Mouse (Mus musculus) CD4-positive naive resting alpha-beta T cell, adult 57 days (primary cell): Measurements from ENCODE around the gene Lao1. TPM values are rescaled to one million over a fixed set of nuclear protein-coding genes. Genes with fewer than 3 reads are reported as not detected.

Experiments used
- total RNA-seq: library from RNA; stranded (reverse); gene quantifications from one replicate; pipeline ENCODE4 v1.2.4, GENCODE M21; 2023

Lao1 gene
- total RNA-seq, result not detected

DNA sequence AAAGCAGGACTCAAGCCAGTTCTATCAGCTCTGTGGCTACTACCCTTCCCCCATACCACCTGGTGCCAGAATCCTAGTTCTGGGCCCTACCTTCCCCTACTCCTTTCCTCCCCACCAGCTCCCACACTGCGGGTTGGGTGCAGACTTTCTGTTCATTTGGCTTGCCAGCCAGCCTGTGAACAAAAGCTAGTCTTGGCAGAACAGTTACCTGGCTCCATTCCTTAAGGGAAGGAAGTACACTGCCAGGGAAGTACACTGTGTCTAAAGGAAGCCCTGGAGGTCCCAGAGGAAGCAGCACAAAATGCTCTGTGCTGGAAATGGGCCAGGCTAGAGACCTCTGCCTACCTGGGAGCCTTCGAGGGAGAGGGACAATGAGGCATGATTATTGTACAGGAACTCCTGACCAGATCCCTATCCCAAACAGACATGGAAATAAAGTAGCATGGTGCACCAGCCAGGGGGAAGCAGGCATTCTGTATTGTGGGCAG lies at the start of gene Lao1:
TSS of gene Lao1 (plus strand) at position 438 of the 488 bp plus-strand sequence.

DNA sequence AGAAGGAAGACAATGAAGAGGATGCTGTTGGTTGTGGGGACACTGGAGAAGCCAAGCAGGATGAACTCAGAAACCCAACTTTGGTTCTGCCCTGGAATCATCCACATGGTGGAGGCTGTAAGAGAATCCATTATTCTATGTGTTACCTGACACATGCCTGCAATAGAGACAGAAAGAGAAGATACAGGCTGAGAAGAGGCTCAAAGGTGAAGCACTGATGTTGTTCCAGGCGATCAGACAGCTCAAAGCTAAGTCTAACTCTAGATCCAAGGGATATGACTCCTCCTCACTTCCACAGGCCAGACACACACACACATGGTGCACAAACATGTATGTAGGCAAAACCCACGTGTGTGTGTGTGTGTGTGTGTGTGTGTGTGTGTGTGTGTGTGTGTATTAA lies 44.0 kb upstream of the Lao1 start, which contains the start of gene Olfr1329:
TSS of gene Olfr1329 (minus strand) at position 101 of the 400 bp plus-strand sequence.

DNA sequence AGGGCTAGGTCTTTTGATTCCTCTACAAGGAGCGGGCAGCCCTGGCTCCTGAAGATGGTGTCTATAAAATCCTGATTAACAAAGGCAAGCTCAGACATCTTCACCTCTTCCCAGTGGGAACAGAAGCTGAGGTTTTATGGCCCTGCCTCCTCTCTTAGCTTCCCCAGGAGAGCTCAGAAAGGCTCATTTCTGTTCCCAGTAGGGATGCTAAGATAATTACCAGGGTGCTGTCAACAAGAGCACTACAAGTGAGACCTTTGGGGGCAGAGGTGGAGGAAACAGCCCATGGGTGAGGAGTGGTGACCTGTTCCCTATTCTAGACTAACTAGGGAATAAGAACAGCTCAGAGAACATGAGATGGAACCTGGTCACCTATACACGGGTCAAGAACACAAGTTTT lies 22.9 kb upstream of the Lao1 start, which contains the start of gene Olfr1328:
TSS of gene Olfr1328 (minus strand) at position 101 of the 400 bp plus-strand sequence.

Other genes with a start within 250 kb of the Lao1 start
- gene Olfr1340, start 241.4 kb upstream of the Lao1 start, total RNA-seq, result not detected
- gene Olfr1339, start 229.4 kb upstream of the Lao1 start, total RNA-seq, result not detected
- not detected for gene Olfr1338, start 202.8 kb upstream of the Lao1 start, total RNA-seq
- gene Olfr1337, start 179.0 kb upstream of the Lao1 start, total RNA-seq, result not detected
- not detected for gene Olfr1335, start 151.6 kb upstream of the Lao1 start, total RNA-seq
- not detected for gene Olfr1333, start 125.3 kb upstream of the Lao1 start, total RNA-seq
- gene Olfr1331, start 96.9 kb upstream of the Lao1 start, total RNA-seq, result not detected
- gene Olfr1330, start 73.0 kb upstream of the Lao1 start, total RNA-seq, result not detected
- gene Olfr1329, start 44.1 kb upstream of the Lao1 start, total RNA-seq, result not detected
- gene Olfr1328, start 23.0 kb upstream of the Lao1 start, total RNA-seq, result not detected
- gene Slc2a1, start 147.1 kb downstream of the Lao1 start, total RNA-seq, result 35.4 TPM
- 8.0 TPM for gene Zfp691, start 212.6 kb downstream of the Lao1 start, total RNA-seq
- 0.68 TPM for gene Ermap, start 228.4 kb downstream of the Lao1 start, total RNA-seq
- 17.3 TPM for gene Svbp, start 233.7 kb downstream of the Lao1 start, total RNA-seq